Mouse (Mus musculus): ENCODE measurements around the gene Ldhb. TPM values are rescaled to one million over a fixed set of nuclear protein-coding genes. Genes with fewer than 3 reads are reported as not detected.
"Not testable (repeated sequence)": the region's sequence is repeated elsewhere in the genome, so short reads cannot be mapped to it uniquely, and the experiment has no call there.

The Ldhb gene
- 527 and 536 TPM in 2 replicates for polyA plus RNA-seq (2015; fragmentation: Nextera tagmentation; extraction: Ambion mirVana)

DNA sequence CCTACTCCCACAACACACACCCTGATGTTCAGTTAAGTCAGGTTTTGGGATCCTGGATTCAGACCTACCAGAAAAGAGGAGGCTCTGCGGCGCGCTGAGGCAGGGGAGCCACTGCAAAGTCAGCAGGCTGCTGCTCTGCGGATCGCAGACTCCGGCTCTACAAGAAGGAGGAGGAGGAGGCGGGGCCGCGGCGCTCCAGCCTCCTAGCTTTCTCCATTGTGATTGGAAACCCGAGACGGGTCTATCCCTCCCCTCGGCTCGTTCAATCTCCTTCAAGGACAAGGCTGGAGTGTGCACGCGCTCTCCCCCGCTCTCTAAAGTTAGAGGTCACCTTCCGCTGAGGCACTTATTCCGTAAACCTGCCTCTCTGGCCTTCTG, at the start of gene Ldhb:
Gene Ldhb, minus strand, starts transcription at position 173 of the 378 bp plus-strand sequence.
- peak; percentile 87 for DNase-seq (ENCODE audit: low spot score)

- DNase-seq (ENCODE audit: low spot score) = no peak
These were observed 48.2 kb upstream of the Ldhb start for GRCm38 (mm10) chr6:142555988-142556387.

DNA sequence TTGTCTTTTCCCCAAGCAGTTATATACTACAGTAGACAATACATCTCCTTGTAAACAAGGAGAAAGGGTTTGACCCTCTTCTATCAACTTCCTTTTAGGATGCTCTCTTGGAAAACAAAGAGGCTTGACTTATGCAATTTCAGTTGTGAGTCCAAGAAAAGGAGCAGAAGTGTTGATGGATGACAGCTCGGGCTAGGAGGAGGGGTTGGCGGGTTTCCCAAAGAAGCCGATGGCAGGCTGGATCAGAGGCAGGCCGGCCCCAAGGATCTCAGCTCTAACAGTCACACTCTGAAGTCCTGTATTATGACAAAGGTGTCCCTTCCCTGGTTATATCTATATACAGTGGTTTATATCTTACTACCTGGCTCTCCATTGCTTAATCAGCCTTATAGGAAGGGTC, 43.7 kb upstream of the Ldhb start:
- DNase-seq (ENCODE audit: low spot score) = no peak

- DNase-seq (ENCODE audit: low spot score) = no peak
These were observed 43.1 kb upstream of the Ldhb start for GRCm38 (mm10) chr6:142550871-142551270.

DNA sequence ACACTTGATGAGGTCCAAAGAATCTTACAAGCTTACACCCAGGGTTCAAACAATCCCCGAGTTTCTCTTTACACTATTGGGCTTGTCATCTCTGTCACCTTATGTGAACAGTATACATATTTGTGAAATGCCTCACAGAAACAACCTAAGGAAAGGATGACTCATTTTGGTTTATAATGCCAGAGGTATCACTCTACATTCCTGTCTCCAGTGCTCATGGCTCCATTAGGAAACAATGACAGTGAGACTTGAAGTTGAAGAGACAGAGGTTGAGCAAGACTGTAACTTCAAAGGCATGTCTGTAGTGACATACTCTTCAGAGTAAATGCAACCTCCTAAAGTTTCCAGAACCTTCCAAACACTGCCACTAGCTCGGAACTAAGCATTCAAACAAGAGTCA, 40.6 kb upstream of the Ldhb start:
- DNase-seq (ENCODE audit: low spot score) = no peak

GRCm38 (mm10) chr6:142545132-142545531, 37.4 kb upstream of the Ldhb start:
- no peak for DNase-seq (ENCODE audit: low spot score)

- DNase-seq (ENCODE audit: low spot score) = no peak
These were observed 35.9 kb upstream of the Ldhb start for GRCm38 (mm10) chr6:142543648-142544047.

DNA sequence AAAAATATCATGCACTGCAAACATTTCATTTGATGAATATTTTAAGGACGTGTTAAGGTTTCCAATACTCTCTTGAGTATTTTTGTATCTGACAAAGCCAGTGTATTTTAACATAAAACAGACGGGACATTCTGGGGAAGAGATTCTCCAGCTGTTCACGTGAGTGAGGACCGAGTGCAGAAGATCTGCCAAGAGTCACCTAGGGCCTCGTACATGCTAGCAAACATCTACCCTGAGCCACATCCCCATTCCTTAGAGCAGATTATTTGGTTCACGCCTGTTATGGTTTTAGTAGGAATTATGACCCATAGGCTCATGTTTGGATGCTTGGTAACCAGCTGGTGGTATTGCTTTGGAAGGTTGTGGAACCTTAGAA, 35.0 kb upstream of the Ldhb start:
- DNase-seq (ENCODE audit: low spot score) = no peak

GRCm38 (mm10) chr6:142542082-142542799, 34.5 kb upstream of the Ldhb start:
- no peak for DNase-seq (ENCODE audit: low spot score)

GRCm38 (mm10) chr6:142540561-142541160, 32.9 kb upstream of the Ldhb start:
- no peak for DNase-seq (ENCODE audit: low spot score)

DNA sequence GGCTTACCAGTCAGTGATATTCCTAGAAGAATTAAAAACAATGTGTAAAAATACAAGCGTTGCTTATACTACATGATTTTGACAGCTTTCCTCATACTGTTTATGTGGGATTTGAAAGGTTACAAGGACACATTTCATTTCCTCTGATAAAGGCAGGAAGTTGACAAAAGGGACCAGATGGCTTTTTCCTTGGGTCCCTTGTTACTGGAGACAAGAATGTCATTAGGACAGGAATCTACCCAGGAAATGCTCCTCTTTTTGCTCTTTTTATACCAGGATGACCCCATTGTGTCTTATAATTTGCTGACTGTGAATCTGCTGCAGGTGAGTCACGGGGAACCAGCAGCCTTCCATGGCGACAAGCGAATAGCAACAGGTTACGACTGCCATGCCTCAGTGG, 32.4 kb upstream of the Ldhb start:
- no peak for DNase-seq (ENCODE audit: low spot score)

GRCm38 (mm10) chr6:142538503-142538902, 30.7 kb upstream of the Ldhb start:
- peak; percentile 83 for DNase-seq (ENCODE audit: low spot score)

- no peak for DNase-seq (ENCODE audit: low spot score)
These were observed 25.7 kb upstream of the Ldhb start for GRCm38 (mm10) chr6:142533412-142533811.

DNA sequence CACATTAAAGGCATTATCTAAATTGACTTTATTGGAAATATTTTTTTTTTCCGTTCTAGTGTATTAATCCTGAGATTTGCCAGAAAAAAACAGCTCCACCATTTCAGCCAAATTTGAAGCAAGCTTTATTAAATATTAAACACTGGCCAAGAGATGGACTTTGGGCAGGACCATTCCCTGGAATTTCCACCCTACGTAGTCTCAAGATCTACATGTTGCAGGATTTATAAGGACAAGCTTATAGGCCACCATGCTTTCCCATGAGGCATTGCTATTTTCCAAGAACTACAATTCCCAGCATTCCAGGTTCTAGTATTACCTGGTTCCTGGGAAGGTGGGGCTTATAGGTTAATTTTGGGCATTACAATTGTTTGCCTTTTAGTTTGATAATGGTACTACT, 24.9 kb upstream of the Ldhb start:
- no peak for DNase-seq (ENCODE audit: low spot score)

DNA sequence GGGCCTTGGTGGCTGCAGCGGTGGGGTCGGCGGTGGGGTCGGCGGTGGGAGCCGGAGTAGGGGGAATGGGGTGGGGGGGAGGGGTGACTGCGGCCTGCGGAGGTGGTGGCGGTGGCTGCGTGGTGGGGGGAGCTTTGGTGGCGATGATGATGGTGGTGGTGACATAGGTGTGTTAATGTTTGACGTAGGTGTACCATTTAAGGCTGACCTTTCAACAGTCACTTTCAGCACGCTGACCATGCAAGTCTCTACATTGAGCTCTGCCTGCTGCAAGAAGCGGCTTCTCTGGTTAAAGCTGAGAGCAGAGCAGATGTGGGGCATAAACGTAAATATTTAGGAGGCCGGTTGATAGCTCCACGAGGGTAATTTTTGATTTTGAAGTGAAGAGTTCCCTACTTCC, 24.4 kb upstream of the Ldhb start:
- no peak for DNase-seq (ENCODE audit: low spot score)

DNA sequence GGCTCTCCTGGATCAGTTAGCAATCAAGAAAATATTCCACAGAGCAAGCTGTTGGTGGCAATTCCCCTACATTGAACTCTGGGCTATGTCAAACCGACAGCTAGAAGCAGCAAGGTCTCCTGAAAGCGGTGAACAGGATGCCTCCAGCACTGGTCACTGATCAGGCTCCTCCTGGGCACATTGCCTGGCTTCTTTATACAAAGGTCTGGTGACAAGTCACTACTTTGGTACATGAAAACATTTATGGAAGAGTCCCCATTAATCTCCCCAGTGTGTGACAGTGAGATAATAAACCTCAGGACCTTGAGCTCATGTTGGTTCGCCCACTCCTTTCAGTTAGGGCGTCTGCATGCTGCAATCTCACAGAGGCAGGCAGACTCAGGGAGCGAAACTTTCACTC, 22.6 kb upstream of the Ldhb start:
- DNase-seq (ENCODE audit: low spot score) = no peak

GRCm38 (mm10) chr6:142529680-142530079, 21.9 kb upstream of the Ldhb start:
- no peak for DNase-seq (ENCODE audit: low spot score)

- no peak for DNase-seq (ENCODE audit: low spot score)
These were observed 20.3 kb upstream of the Ldhb start for GRCm38 (mm10) chr6:142527931-142528562.

DNA sequence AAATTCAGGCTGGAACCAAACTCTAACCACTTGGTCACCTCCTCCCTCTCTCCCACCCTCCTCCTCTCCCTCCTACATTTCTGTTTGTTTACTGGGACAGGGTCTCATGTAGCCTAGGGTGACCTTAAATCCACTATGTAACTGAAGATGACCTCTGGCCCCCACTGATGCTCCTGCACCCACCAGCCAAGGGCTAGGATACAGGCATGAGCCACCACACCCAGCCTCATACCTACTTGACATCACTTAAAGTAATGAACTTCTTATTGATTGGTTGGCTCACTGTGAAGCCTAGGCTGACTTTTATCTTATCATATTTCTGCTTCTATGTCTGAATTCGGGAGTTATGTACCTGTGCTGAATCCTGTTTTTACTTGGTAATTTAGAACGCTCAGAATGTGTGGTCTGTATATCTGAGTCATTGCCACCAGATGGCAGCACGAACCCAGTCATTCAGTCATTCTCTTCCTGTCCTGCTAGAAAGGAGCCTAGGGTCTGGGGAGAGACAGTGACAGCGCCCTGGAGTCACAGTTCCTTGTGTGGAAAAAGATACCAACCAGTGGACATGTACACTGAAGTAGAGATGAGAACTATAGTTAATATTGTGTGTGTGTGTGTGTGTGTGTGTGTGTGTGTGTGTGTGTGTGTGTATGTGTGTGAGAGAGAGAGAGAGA, 17.0 kb upstream of the Ldhb start:
- DNase-seq (ENCODE audit: low spot score) = peak; percentile 81

GRCm38 (mm10) chr6:142521591-142522110, 13.9 kb upstream of the Ldhb start:
- no peak for DNase-seq (ENCODE audit: low spot score)

- peak; percentile 71 for DNase-seq (ENCODE audit: low spot score)
These were observed 11.4 kb upstream of the Ldhb start for GRCm38 (mm10) chr6:142519110-142519509.

DNA sequence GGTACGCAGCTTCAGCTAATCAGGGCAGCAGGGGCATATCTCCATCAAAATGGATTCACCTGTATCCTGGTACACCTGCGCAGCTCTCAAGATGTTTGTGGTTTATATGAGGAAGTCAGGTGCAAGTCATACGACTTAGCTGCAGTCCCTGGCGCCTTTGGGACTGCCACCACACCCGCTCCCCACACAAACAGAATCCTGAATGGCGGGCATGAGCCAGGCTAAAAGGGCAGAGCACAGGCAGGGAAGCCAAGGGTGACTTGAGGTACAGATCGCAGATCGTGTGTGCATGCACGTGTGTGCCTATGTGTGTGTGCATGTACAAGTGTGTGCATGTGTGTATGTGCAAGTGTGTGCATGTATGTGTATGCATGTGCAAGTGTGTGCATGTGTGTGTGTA, 7.6 kb upstream of the Ldhb start:
- DNase-seq (ENCODE audit: low spot score) = not testable (repeated sequence)

Data from thymus, postnatal 0 days (tissue).